Mouse (Mus musculus) stomach, postnatal 0 days (tissue): ENCODE measurements around the gene Srprb.

Experiments
- CTCF ChIP-seq: IDR thresholded peaks from 2 replicates; pipeline ENCODE4 v1.5.1; 2016; ENCODE audit warnings: antibody characterized with exemption, low read depth, mild to moderate bottlenecking, moderate library complexity
- EP300 ChIP-seq: optimal IDR thresholded peaks from 2 replicates; pipeline ENCODE3; 2016; ENCODE audit warnings: antibody characterized with exemption

GRCm38 (mm10) chr9:103147103-103147502 is 54.8 kb downstream of the Srprb start:
- TF ChIP-seq CTCF (no peak), EP300 (no peak)
